Mouse (Mus musculus): ENCODE data around the gene Ap1ar. TPM values are rescaled to one million over a fixed set of nuclear protein-coding genes. Genes with fewer than 3 reads are reported as not detected.
A peak's percentile ranks its signal among the peaks of the same experiment; 100 is the strongest.

The Ap1ar gene
- polyA plus RNA-seq, 1 experiment from 2014 or later, result 90.2 TPM

DNA sequence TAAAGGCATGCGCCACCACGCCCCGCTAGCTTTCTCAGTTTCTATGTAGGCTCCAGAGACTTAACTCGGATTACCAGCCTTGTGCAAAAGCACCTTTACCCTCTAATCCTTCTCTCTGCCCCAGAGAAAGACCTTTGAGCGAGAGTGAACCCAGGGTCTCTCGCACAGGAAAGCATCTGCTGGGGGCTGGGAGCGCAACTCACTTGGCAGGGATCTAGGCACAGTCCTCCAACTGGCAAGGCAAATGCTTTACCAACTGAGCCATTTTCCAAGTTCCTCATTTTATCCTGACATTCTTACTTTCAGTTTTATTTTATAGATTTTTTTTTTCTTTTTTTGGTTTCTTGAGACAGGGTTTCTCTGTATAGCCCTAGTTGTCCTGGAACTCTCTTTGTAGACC is 44.3 kb downstream of the Ap1ar start:
- no peak for ATAC-seq
- WGBS, result 70% methylated on average over 7 of the region's 7 CpGs
- H3K36me3 ChIP-seq (ENCODE audit: control insufficient read depth, insufficient read depth, low read length), result no peaks in the 10 kb centered on the region
- H3K4me1 ChIP-seq (ENCODE audit: control insufficient read depth, insufficient read depth, low read length), result peaks cover 11% of the 10 kb centered on the region
- no peaks in the 10 kb centered on the region for H3K9me3 ChIP-seq (replicated peaks; ENCODE audit: control insufficient read depth, low read length, poor library complexity, severe bottlenecking)
- no peak overlapping the region for H3K4me3 ChIP-seq (ENCODE audit: low read depth, low read length)
- H3K9ac ChIP-seq (ENCODE audit: low read depth, low read length), result no peak overlapping the region
- no peak overlapping the region for H3K27ac ChIP-seq (ENCODE audit: low read length)
- peaks cover 10% of the 10 kb centered on the region for H3K27me3 ChIP-seq (ENCODE audit: control insufficient read depth, insufficient read depth, low read depth, low read length)
- H3K4me2 ChIP-seq (ENCODE audit: low read length), result no peak overlapping the region

GRCm38 (mm10) chr3:127791595-127792561 is 45.4 kb downstream of the Ap1ar start:
- Histone ChIP-seq H3K27me3 (ENCODE audit: control insufficient read depth, insufficient read depth, low read depth, low read length) (peaks cover 17% of the 10 kb centered on the region), H3K4me3 (ENCODE audit: low read depth, low read length) (no peak overlapping the region), H3K9ac (ENCODE audit: low read depth, low read length) (no peak overlapping the region), H3K4me2 (ENCODE audit: low read length) (no peak overlapping the region; the same call in 1 of the 2 replicates), H3K9me3 (replicated peaks; ENCODE audit: control insufficient read depth, low read length, poor library complexity, severe bottlenecking) (no peaks in the 10 kb centered on the region), H3K27ac (ENCODE audit: low read length) (no peak overlapping the region), H3K4me1 (ENCODE audit: control insufficient read depth, insufficient read depth, low read length) (peaks cover 11% of the 10 kb centered on the region), H3K36me3 (ENCODE audit: control insufficient read depth, insufficient read depth, low read length) (no peaks in the 10 kb centered on the region)
- WGBS, result 68% methylated on average over 4 of the region's 4 CpGs
- ATAC-seq, result no peak

DNA sequence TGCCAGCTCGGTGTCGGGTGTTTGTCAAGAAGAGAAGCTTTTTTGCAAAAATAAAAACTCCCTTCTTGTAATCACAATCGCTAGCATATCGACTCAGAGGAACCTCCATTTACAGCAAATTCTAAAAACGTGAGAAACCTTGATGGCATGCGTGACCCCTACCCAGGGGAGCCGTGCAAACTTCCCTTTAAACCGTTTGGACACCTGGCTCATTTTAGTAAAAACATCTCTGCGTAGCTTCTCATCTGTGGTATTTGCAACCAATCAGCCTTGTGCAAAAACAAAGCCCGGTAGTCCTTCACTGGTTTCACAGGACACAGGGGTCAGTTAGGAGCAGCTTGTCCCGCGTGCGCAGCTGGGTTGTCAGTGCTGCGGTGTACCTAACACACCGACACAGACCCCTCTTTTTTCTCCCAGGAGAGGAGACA is 46.3 kb downstream of the Ap1ar start:
- Histone ChIP-seq H3K9me3 (replicated peaks; ENCODE audit: control insufficient read depth, low read length, poor library complexity, severe bottlenecking) (no peaks in the 10 kb centered on the region), H3K4me3 (ENCODE audit: low read depth, low read length) (peak overlapping the region; percentile 44), H3K4me2 (ENCODE audit: low read length) (peak overlapping the region; percentile 96), H3K36me3 (ENCODE audit: control insufficient read depth, insufficient read depth, low read length) (no peaks in the 10 kb centered on the region), H3K27me3 (ENCODE audit: control insufficient read depth, insufficient read depth, low read depth, low read length) (peaks cover 22% of the 10 kb centered on the region), H3K9ac (ENCODE audit: low read depth, low read length) (peak overlapping the region; percentile 50; the same call in 1 of the 2 replicates), H3K4me1 (ENCODE audit: control insufficient read depth, insufficient read depth, low read length) (peaks cover 11% of the 10 kb centered on the region), H3K27ac (ENCODE audit: low read length) (no peak overlapping the region)
- no peak for ATAC-seq
- 1% methylated on average over 15 of the region's 15 CpGs for WGBS

GRCm38 (mm10) chr3:127790234-127791055 is 46.9 kb downstream of the Ap1ar start:
- Histone ChIP-seq H3K36me3 (ENCODE audit: control insufficient read depth, insufficient read depth, low read length) (no peaks in the 10 kb centered on the region), H3K27ac (ENCODE audit: low read length) (no peak overlapping the region; the same call in 1 of the 2 replicates), H3K4me1 (ENCODE audit: control insufficient read depth, insufficient read depth, low read length) (peaks cover 11% of the 10 kb centered on the region), H3K4me2 (ENCODE audit: low read length) (peak overlapping the region; percentile 96), H3K4me3 (ENCODE audit: low read depth, low read length) (peak overlapping the region; percentile 44), H3K9me3 (replicated peaks; ENCODE audit: control insufficient read depth, low read length, poor library complexity, severe bottlenecking) (no peaks in the 10 kb centered on the region), H3K27me3 (ENCODE audit: control insufficient read depth, insufficient read depth, low read depth, low read length) (peaks cover 23% of the 10 kb centered on the region), H3K9ac (ENCODE audit: low read depth, low read length) (peak overlapping the region; percentile 50; the same call in 1 of the 2 replicates)
- ATAC-seq, result peak; percentile 79
- under 1% methylated on average over 34 of the region's 36 CpGs for WGBS

DNA sequence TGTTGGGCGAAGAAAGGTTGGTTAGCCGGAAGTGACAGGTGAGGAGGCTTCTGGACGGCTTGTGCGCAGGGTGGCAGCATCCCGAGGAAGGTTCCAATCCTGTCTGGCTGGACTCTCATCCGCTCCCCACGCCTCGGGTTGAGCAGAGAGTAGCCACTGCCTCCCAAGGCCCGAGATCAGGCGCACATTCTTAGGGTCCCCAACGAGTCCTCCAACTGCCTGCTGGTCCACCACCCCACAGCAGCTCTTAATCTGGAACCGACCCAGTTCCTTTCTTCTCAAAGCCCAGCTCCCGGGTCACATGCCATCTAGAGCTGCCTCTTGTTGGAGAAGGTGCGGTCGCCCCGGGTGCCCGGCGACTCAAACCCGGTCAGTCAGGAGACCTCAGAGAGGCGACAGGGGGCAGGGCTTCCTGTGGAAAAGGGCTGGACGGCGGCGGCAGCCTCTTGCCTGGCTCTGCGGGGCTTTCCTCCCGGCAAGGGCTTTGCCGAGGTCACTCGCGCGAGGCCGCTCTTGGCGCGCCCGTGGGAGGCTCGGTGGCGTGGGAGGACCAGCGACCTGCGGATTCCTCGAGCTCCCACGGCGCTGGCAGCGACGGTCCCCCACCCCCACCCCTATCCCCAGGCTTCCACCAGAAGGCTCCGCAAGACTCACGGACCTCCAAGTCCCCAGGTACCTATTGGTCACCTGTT is 47.7 kb downstream of the Ap1ar start, which contains the start of gene Tifa:
TSS of gene Tifa (plus strand) at position 306 of the 692 bp plus-strand sequence.
- H3K36me3 ChIP-seq (ENCODE audit: control insufficient read depth, insufficient read depth, low read length), result no peaks in the 10 kb centered on the region
- H3K9me3 ChIP-seq (replicated peaks; ENCODE audit: control insufficient read depth, low read length, poor library complexity, severe bottlenecking), result no peaks in the 10 kb centered on the region
- no peak within 1 kb of the TSS; the same call in 1 of the 2 replicates for H3K27ac ChIP-seq (ENCODE audit: low read length)
- peaks cover 11% of the 10 kb centered on the region for H3K4me1 ChIP-seq (ENCODE audit: control insufficient read depth, insufficient read depth, low read length)
- WGBS, result under 1% methylated on average over 44 of the region's 44 CpGs
- H3K9ac ChIP-seq (ENCODE audit: low read depth, low read length), result peak within 1 kb of the TSS; percentile 50; the same call in 1 of the 2 replicates
- ATAC-seq, result peak; percentile 60
- H3K27me3 ChIP-seq (ENCODE audit: control insufficient read depth, insufficient read depth, low read depth, low read length), result peaks cover 23% of the 10 kb centered on the region
- H3K4me2 ChIP-seq (ENCODE audit: low read length), result peak within 1 kb of the TSS; percentile 96
- H3K4me3 ChIP-seq (ENCODE audit: low read depth, low read length), result peak within 1 kb of the TSS; percentile 44

DNA sequence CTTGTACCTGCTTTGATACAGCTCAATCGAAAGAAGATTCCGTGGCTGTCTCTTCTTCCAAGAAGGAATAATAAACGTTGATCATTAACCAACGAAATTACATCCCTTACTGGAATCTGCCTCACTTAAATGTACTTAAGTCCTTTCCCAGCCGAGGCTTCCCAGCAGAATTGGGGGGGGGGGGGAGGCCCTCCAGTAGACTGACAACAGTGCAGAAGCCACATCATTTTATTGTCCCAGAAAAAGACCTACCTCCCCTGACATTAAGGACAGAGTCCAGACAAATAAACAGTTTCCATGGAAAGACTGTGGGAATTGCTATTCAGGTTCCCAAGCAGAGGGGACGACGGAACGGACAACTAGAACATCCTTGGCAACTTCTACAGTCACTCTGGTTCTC is 48.4 kb downstream of the Ap1ar start:
- H3K27ac ChIP-seq (ENCODE audit: low read length), result no peak overlapping the region
- H3K9me3 ChIP-seq (replicated peaks; ENCODE audit: control insufficient read depth, low read length, poor library complexity, severe bottlenecking), result no peaks in the 10 kb centered on the region
- H3K4me1 ChIP-seq (ENCODE audit: control insufficient read depth, insufficient read depth, low read length), result peaks cover 11% of the 10 kb centered on the region
- peaks cover 23% of the 10 kb centered on the region for H3K27me3 ChIP-seq (ENCODE audit: control insufficient read depth, insufficient read depth, low read depth, low read length)
- H3K4me3 ChIP-seq (ENCODE audit: low read depth, low read length), result peak overlapping the region; percentile 44; the same call in 1 of the 2 replicates
- ATAC-seq, result no peak
- no peak overlapping the region for H3K9ac ChIP-seq (ENCODE audit: low read depth, low read length)
- peak overlapping the region; percentile 96 for H3K4me2 ChIP-seq (ENCODE audit: low read length)
- no peaks in the 10 kb centered on the region for H3K36me3 ChIP-seq (ENCODE audit: control insufficient read depth, insufficient read depth, low read length)
- WGBS, result 19% methylated on average over 8 of the region's 8 CpGs

DNA sequence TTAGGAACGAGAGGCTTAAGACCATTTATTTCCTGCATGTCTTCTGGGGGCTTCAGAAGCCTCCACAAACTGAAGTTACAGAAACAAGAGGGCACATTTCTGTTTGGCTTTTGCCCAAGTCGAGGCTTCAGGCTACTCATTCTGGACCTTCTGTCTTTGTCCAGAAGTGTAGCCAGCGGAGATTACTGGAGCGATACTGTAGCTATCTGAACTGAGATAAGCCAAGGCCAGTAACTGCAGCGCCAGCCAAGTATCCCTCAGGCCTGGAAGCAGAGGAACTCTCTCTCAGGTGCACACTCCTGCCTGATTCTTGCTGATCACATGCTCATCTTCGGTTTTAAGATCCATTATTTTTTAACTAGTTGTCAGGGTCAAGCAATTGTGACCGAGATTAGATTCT is 49.3 kb downstream of the Ap1ar start:
- Histone ChIP-seq H3K4me1 (ENCODE audit: control insufficient read depth, insufficient read depth, low read length) (peaks cover 11% of the 10 kb centered on the region), H3K9me3 (replicated peaks; ENCODE audit: control insufficient read depth, low read length, poor library complexity, severe bottlenecking) (no peaks in the 10 kb centered on the region), H3K27ac (ENCODE audit: low read length) (no peak overlapping the region), H3K4me3 (ENCODE audit: low read depth, low read length) (no peak overlapping the region), H3K9ac (ENCODE audit: low read depth, low read length) (no peak overlapping the region), H3K4me2 (ENCODE audit: low read length) (no peak overlapping the region), H3K27me3 (ENCODE audit: control insufficient read depth, insufficient read depth, low read depth, low read length) (peaks cover 23% of the 10 kb centered on the region), H3K36me3 (ENCODE audit: control insufficient read depth, insufficient read depth, low read length) (no peaks in the 10 kb centered on the region)
- ATAC-seq, result no peak
- WGBS, result 36% methylated on average over 7 of the region's 7 CpGs

DNA sequence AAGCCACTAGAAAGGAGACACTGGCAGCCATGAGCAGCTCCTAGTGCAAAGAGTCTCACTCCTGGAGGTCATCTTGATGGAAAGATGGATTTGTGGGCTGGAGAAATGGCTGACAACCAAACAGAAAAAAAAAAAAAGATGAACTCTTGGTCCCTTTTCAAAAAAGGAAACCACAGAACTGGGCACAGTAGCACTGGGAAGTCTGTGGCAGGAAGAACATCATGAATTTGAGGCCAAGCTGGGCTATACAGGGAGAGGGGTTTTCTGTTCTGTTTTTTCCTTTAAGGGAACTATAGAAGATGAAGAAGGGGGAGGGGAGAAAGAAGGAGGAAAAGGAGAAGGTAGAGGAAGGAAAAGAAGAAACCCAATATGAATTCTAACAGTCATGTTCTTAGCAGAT is 50.3 kb downstream of the Ap1ar start:
- Histone ChIP-seq H3K4me1 (ENCODE audit: control insufficient read depth, insufficient read depth, low read length) (peaks cover 11% of the 10 kb centered on the region), H3K36me3 (ENCODE audit: control insufficient read depth, insufficient read depth, low read length) (no peaks in the 10 kb centered on the region), H3K9me3 (replicated peaks; ENCODE audit: control insufficient read depth, low read length, poor library complexity, severe bottlenecking) (no peaks in the 10 kb centered on the region), H3K9ac (ENCODE audit: low read depth, low read length) (no peak overlapping the region), H3K4me2 (ENCODE audit: low read length) (no peak overlapping the region), H3K4me3 (ENCODE audit: low read depth, low read length) (no peak overlapping the region), H3K27me3 (ENCODE audit: control insufficient read depth, insufficient read depth, low read depth, low read length) (peaks cover 23% of the 10 kb centered on the region), H3K27ac (ENCODE audit: low read length) (no peak overlapping the region)
- ATAC-seq, result no peak

Measured in midbrain, embryonic 16.5 days (tissue).